Mouse (Mus musculus) small intestine, adult 2 months (tissue): ENCODE results near the gene Tmem243.
A peak's percentile ranks its signal among the peaks of the same experiment; 100 is the strongest.

Experiments
- CTCF ChIP-seq: fragments of 200-500 bp; IDR thresholded peaks from 2 replicates; pipeline ENCODE4 v1.5.1; 2012; ENCODE audit warnings: low read depth, mild to moderate bottlenecking, control low read depth, inconsistent platforms, low read length, moderate library complexity, mixed read lengths; ENCODE audit not compliant: insufficient replicate concordance, insufficient read length; ENCODE audit errors: extremely low read depth
- POLR2A ChIP-seq: fragments of 200-500 bp; IDR thresholded peaks from 2 replicates; pipeline ENCODE4 v1.6.1; 2012; ENCODE audit warnings: low read depth, mild to moderate bottlenecking, control low read depth, inconsistent platforms, low read length, moderate library complexity

DNA sequence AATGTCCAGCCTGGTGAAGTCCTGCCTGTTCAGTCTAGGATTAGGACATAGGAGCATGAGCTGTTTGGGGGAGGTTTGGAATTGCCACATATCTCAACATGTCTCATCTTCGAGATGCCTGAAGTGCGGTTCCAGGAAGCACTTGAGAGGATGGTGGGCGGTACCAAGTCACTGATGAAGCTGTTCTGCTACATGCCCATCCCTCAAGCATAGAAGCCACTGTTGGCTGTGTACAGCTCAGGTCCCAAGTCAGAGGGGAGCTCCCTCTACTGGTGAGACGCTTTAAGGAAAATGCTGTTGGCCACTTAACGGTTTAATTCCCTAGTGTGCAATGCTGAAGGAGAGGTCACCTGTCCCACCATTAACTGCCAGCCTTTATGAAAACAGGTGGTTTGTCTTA is 11.3 kb downstream of the Tmem243 start:
- TF ChIP-seq CTCF (peak; percentile 79; the same call in 1 of the 2 replicates), POLR2A (no peak)
